Mouse (Mus musculus) thymus, postnatal 4 days (tissue): ENCODE results near the gene Pcgf6.
"Not testable (repeated sequence)": the region's sequence is repeated elsewhere in the genome, so short reads cannot be mapped to it uniquely, and the experiment has no call there.

Experiments used
- DNase-seq: peaks from one replicate; pipeline ENCODE4 v3.0.0; 2021

The Pcgf6 gene

DNA sequence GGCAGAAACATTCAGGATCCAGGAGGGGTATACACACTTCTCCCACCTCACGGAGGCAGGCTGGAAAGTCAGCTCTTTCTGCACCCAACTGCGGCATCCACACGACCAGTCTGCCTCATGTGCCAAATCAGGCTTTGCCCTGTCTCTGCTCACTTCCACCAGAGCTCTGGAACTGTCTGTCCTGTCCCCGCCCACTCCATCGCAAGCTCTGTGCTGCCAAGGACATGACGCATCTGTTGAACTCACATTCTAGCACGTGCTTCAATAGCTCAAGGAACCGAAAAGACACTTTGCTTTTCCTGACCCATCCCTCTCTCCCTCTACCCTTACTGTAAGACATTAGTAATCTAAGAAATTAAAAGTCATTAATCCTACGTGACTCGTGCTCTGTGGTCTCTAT is 25.8 kb downstream of the Pcgf6 start:
- no peak for DNase-seq

DNA sequence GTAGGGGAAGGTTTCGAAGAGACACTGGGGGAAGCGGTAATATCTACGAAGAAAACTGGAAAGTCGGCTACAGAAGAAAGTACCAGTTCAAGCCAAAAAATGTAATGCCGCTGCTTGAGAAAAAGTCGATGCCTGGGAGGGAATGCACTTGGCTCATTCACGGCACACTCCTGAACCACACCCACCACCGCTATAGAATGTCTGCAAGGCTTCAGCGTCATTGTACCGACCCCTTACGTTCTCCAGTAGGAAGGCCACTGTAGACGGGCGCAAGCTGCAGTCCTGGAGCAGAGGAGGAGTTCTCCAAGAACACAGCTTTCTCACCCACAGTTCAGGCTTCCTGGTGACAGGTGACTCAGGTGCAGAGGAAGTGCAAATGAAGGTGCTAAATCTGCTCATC is 27.2 kb downstream of the Pcgf6 start:
- no peak for DNase-seq

DNA sequence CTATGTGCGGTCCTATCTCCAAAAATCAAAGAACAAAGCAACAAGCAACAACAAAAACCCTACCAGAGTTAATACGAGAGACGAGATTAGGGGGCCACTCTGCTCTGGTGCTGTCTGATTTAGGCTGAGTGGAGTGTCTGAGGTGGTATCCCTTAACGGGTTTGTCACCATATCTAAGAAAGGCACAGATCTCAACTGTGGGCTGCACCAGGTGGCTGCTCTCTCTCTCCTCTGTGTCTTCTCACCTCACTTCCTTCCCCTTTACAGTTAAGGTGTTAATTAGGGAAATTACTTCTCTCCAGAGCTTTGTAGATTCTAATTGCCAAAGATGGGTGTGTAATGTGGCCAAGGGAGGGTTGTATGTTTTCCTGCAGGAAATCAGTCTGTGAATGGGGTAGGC is 28.0 kb downstream of the Pcgf6 start:
- no peak for DNase-seq

DNA sequence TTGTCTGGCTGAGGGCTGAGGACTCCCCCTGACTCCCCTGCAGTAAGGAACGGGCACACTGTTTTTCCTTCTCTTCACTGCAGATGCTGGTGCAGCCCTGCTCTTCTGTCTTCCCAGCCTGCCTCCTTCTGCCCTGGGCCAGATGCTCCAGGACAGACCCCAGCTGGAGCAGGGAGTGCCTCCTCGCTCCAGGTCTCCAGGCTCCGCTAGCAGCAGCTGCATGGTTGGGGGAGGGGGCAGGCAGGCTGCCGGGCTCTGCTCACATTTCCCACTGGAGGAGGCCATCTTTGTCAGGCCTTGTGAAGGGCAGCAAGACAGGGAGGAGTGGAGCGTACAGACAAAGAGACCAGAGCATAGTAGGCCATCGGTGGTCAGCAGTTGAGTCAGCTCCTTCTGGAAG is 31.4 kb downstream of the Pcgf6 start:
- no peak for DNase-seq

DNA sequence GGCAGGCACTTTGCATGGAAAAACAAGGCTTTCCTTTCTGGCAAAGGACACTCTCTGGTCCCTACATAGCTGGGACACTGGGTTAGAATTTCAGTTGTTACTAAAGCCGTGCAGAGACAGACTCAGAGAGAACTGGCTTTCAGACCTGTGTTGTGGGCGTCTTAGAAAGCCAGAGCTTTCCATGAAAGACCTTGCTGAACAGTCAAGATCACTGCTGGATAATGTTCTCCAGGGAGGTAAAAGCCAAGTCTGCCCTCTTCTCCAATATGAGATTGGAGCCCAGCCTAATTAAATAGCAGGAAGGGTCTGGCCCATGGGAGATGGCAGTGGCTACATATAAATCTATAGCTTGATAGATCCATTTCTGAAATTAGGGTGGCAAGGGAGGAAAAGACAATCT is 32.4 kb downstream of the Pcgf6 start:
- no peak for DNase-seq

DNA sequence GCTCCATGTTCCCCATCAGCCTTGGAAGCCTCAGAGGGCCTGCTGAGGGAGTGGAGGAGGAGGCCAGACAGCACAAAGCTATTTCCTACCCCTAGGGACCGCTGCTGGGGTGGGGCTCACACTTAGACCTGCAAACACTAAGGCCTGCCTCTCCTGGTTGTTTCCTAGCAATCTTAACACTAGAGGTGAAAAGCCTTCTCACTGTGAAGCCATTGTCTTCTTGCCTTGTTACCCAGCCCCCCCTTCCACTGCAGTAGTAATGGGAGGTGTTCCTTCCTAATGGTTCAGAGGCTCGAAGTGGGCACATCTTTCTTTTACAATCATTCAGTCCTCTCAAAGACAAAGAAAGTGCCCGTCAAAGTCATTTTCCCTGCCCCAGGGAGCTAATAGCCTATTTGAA is 32.9 kb downstream of the Pcgf6 start:
- no peak for DNase-seq

DNA sequence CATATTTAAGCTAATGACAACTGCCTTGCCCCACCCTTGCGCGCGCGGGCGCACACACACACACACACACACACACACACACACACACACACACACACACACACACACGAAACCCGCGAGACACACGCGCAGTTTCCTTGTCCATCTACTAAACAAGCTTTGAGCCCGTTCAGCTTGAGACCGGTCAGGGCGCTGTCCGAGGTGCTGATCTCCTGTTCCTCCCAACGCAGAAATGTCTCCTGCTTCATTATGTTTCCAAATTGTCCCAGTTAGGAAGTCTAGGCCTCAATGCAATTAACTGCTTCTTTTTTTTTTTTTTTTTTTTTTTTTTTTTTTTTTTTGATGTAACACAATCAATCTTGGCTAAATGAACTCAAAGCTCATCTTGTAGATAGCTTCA is 34.2 kb downstream of the Pcgf6 start:
- DNase-seq = peak; percentile 86

DNA sequence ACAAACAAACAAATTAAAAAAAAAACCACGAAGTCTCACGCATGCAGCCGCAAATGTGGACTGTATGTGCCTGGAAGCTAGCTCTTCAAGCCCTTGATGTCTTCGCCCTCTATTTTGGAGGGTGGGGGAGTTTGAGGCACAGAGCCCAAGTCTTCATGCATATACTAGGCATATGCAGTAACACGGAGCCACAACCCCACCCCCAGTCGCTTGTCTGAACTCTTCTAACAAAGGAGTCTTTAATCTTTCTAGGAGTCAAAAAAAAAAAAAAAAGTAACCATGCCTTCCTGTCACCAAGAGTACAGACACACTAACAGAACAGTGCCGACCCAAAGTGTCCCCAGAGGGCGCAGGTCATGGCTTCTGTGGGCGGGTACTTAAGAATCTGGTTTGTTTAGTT is 34.7 kb downstream of the Pcgf6 start:
- DNase-seq = no peak

DNA sequence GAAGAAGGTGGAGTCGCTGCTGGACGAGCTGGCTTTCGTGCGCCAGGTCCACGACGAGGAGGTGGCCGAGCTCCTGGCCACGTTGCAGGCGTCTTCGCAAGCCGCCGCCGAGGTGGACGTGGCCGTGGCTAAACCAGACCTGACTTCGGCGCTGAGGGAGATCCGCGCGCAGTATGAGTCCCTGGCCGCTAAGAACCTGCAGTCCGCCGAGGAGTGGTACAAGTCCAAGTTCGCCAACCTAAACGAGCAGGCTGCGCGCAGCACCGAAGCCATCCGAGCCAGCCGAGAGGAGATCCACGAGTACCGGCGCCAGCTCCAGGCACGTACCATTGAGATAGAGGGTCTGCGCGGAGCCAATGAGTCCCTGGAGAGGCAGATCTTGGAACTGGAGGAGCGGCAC is 35.3 kb downstream of the Pcgf6 start:
- peak; percentile 19 for DNase-seq

DNA sequence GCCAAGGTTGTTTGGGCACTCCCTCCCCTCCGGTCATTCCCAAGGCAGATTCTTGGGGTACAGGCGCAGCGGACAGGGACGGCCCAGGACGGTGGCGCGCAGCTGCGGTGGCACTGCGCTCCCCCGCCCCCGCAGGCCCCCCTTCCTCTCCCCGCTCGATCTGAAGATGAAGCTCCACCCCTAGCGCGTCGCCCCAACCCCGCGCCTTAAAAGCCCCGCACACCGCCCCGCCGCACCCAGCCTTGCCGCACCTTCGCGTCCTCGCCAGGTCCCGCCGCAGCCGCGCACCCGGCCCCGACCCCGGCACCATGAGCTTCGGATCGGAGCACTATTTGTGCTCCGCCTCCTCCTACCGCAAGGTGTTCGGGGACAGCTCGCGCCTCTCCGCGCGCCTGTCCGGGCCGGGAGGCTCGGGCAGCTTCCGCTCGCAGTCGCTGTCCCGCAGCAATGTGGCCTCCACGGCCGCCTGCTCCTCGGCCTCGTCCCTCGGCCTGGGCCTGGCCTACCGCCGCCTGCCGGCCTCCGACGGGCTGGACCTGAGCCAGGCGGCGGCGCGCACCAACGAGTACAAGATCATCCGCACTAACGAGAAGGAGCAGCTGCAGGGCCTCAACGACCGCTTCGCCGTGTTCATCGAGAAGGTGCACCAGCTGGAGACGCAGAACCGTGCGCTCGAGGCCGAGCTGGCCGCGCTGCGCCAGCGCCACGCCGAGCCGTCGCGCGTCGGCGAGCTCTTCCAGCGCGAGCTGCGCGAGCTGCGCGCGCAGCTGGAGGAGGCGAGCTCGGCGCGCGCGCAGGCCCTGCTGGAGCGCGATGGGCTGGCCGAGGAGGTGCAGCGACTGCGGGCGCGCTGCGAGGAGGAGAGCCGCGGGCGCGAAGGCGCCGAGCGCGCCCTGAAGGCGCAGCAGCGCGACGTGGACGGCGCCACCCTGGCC is 36.0 kb downstream of the Pcgf6 start, which contains the start of the genes Ina and Nt5c2:
TSS of gene Ina (plus strand) at position 252 of the 935 bp plus-strand sequence.
TSS of gene Nt5c2 (minus strand) at position 707 of the 935 bp plus-strand sequence.
- peak; percentile 64 for DNase-seq

DNA sequence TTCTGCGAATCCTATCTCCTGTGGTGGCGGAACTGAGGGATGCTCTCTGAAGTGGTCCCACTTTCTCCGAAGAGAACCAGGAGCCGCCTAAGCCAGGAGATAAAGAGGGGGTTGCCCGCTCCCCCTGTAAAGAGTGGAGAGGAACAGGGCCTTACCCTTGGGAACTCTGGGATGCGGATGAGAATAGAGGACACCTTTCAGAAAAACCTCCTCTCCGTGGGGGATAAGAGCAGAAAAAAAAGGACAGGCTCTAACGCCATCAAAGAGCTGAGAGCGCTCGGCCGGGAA is 36.6 kb downstream of the Pcgf6 start:
- DNase-seq = no peak

DNA sequence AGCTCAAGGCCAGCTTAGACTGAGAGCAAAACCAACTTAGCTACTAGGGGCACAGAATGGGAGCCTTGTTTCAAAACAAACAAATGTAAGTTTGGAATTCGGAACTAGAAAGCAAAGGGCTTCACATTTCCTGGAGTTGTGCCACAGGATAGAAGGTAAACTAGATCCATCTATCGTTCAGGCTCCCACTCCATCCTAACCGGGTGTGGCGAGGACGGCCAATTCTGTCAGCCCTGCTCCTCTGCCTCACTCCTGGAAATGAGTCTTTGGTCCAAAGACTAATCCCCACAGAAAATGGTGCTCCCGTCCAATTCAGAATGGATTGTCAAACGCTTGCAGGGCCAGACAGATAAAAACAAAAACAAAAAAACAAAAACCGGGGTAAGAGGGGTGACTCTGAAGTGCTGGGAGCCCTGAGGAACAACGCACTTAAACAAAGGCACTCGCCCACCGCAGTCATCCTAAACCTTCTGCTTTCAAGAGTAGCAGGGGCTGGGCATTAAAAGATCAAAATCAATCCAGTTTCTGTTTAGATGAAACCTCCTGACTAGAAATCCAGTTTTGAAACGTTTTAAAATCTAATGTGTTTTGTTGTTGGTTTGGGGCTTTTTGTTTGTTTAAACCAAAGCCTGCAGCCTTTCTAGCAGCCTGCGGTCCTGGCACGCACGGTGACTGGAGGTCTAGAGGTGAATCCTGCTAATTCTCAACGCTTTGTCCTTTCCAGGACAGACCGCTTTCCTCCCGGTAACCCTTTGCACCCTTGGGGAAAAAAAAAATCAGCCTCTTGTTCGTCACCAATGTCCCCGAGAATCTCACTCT is 37.2 kb downstream of the Pcgf6 start:
- DNase-seq = no peak

DNA sequence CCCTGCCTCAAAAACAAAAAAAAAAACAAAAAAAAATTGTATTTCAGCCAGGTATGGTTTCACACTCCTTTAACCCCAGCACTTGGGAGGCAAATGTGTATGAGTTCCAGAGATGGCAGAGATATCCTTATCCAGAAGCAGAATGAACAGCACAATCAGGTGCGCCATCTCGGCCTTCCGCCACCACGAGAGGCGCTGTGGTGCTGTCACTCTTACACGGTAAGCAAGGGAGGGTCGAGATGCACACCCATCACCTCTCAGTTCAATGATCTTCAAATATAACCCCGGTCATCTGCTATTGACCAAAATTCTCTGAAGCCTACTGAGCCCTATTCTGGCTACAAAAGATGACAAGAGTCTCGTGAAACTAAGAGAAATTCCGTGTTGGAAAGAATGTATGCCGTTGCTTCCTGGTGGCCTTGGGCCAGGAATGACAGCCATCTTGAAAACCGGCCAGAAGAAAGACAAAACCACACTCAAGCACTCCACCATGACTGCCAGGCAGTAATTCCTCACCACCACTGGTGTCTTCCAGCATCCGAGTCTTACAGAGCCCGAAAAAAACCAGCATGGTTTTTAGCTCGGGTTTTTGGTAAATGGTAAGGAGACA is 38.1 kb downstream of the Pcgf6 start:
- DNase-seq = no peak

DNA sequence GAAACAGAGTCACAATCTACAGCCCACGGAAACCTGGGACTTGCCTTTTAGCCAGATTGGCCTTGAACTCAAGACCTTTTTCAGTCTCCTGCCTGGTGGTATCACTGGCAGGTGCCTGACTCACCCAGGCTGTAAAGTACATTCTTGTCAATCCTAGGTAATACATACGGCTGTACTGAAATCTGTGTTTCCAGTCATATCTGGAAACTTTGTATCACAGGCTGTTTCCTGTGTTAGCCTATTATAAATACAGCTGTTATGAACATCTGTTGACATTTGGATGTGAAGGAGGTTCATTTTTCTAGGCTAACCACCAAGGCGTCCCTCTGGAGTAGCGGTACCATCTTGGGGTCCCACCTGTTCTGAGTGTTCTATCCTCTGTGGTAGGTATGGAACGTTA is 40.8 kb downstream of the Pcgf6 start:
- no peak for DNase-seq

DNA sequence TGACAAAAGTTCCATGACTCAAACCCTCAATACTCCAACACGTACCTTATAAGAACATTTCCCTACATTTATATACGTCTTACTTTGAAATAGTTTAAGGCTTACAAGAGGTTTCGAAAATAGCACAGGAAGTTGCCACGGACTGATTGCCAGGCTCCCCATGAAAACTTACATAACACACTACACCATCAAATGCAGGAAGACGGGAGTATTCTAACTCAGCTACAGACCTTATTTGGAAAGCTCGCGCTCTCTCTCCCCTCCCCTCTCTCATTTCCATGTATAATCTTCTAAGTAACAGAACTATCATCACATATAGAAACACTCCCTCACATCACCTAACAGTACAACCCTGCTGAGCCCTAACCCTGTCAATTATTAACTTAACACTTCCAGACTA is 41.3 kb downstream of the Pcgf6 start:
- DNase-seq = no peak

DNA sequence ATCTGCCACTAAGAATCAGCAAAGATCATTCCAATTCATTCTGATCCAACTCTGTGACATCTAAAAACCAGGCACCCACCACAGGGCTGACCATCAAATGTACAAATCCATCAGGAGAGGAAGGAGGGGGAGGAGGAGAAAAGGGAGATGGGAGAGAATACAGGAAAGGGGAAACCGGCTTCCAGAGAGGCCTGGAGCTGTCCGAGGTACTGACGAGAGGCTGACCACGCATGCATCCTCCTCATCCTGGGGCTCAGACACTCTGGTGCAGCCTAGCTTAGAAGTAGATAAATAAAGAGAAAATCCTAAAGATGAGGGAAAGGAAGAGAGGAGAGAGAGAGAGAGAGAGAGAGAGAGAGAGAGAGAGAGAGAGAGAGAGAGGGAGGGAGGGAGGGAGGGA is 44.4 kb downstream of the Pcgf6 start:
- peak; percentile 70 for DNase-seq

DNA sequence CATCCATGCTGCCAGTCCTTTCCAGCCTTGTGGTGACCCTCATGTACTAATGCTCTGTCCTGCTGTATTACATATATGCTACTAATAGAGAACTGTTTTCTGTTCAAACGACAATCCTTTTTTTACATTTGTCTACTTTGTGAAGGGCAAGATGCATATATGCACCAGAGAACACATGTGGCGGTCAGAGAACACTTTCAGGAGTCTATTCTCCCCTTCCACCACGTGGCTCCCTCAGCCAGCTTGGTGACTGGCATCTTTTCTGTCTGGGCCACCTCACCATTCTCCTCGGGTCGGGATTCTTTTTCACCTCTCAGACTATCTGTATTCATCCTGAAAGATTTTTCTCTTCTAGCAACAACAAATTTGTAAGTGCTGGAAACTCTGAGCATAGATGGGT is 44.8 kb downstream of the Pcgf6 start:
- DNase-seq = no peak

DNA sequence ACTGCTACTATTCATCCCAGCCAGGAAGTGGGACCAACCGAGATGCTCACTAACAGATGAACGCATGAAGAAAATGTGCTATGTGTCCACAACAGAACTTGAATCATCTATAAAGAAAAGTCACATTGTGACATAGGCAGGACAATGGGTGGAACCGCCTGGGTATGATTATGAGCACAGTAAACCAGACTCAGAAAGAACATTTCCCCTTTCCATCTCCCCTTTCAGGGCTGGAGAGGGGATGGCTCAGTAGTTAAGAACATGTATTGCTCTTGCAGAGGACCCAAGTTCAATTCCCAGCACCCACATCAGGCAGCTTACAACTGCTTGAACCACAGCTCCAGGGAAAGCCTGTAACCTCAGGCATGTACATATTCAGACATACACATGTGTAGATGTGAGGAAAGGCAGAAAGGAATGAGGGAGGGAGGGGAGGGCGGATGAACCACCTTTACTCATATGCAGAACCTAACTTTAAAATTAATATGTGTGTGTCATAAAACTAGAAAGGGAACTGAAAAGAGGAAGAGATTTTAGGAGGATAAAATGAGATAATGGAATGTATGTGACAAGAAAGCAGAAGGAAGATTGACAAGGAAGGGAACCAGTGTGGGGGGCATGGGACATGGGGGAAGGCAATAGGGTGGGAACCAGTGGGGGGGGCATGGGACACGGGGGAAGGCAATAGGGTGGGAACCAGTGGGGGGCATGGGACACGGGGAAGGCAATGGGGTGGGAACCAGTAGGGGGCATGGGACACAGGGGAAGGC is 46.8 kb downstream of the Pcgf6 start:
- no peak for DNase-seq

DNA sequence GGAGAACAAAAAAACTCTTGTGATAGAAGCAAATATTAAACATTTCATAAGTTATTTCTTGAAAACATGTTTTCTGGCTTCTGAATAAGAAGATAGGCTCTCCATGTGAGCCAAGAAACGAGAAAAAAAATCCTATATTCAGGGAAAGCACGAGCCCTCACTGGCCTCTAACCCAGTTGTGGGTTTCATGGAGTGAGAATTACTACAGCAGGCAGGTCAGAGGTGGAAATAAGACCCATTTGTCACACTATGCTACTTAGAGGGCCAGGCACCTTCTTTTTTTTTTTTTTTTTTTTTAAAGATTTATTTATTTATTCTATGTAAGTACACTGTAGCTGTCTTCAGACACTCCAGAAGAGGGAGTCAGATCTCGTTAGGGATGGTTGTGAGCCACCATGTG is 50.3 kb downstream of the Pcgf6 start:
- DNase-seq = not testable (repeated sequence)

DNA sequence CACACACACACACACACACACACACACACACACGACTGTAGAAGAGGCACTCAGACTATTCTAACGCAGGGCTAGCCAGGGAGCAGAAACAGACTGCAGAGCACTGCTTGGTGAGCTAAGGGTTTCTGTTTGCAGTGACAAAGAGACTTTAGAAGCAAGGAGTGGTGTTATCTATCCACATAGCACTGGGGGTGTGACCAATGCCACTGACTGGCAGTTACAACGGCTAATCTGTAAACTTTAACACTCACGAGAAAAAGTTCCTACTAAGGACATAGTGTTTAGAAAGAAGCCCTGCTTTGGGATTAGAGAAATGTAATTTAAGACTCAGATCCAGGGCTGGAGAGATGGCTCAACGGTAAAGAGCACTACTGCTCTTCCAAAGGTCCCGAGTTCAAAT is 51.0 kb downstream of the Pcgf6 start:
- no peak for DNase-seq

DNA sequence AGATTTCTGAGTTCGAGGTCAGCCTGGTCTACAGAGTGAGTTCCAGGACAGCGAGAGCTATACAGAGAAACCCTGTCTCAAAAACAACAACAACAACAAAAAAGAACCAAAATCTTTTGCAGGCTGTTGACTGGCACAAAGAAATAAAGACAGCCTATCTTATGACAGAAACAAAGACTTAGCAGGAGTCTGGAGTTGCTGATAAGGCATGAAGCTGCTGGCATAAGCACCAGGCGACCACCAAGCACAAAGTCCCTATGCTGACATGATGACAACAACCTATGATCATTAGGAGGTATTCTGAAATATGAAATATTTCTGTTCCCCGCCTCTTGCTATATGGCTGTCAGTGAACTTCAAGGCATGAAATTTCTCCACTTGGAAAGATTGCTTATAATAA is 51.8 kb downstream of the Pcgf6 start:
- no peak for DNase-seq

DNA sequence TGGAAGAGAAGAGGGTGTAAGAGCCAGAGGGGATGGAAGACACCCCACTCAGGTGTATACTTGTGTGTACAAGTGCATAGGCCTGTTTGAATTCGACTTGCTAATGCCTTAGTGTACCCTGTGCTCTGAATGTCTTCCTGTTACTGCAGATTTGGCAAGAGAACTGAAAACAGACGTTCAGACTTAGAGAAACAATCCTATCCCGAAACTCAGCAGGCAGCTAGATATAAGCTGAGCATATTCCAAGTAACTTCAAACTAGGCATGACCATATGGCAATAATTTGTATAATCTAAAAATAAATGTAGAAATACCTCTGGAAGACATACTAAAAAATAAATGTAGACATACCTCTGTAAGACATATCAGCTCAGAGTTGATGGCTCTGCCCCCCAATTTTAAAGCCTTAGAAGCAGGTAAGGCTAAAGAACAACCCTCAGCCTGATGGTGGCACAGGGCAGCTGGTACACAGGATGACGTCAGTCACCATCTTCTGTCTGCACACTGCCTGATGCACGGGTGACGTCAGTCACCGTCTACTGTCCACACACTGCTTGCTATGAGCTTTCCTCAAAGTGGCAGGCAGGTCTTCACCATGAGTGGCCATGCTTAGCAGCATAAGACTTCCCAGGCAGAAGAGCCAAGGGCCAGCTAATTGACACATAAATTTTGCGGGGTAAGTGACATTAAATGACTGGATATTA is 52.4 kb downstream of the Pcgf6 start:
- no peak for DNase-seq
